Mouse (Mus musculus) brain, embryonic 14.5 days (tissue): ENCODE results near the gene Prr19. TPM values are rescaled to one million over a fixed set of nuclear protein-coding genes. Genes with fewer than 3 reads are reported as not detected.

Experiments used
- DNase-seq: peaks from one replicate; pipeline ENCODE4 v3.0.0-alpha.2; 2011; ENCODE audit warnings: low read depth
- CTCF ChIP-seq: fragments of 200-500 bp; IDR thresholded peaks from 2 replicates; pipeline ENCODE4 v1.5.1; 2012; ENCODE audit warnings: inconsistent platforms, mild to moderate bottlenecking, moderate library complexity, borderline replicate concordance; ENCODE audit not compliant: insufficient read depth, insufficient read length; ENCODE audit errors: extremely low read depth
- POLR2A ChIP-seq: fragments of 200-500 bp; IDR thresholded peaks from 2 replicates; pipeline ENCODE4 v1.6.1; 2012; ENCODE audit warnings: mild to moderate bottlenecking, inconsistent platforms, borderline replicate concordance; ENCODE audit not compliant: poor library complexity, insufficient read depth, insufficient read length, severe bottlenecking; ENCODE audit errors: extremely low read depth
- polyA plus RNA-seq: library from polyadenylated mRNA; depleted of rRNA; stranded (reverse); fragments of >200 nt; gene quantifications from 2 replicates; pipeline ENCODE4 v1.2.3, GENCODE M21; 2012

The Prr19 gene
- polyA plus RNA-seq, 1 experiment = 2.8 TPM

- DNase-seq = no peak
- TF ChIP-seq CTCF (0 out of 2 replicates have a peak, but pooled peaks have one; percentile 10), POLR2A (no peak)
Observed at GRCm38 (mm10) chr7:25286989-25287388, 14.2 kb upstream of the Prr19 start.

GRCm38 (mm10) chr7:25288011-25288410, 13.2 kb upstream of the Prr19 start:
- DNase-seq = no peak
- TF ChIP-seq CTCF (no peak), POLR2A (no peak)

DNA sequence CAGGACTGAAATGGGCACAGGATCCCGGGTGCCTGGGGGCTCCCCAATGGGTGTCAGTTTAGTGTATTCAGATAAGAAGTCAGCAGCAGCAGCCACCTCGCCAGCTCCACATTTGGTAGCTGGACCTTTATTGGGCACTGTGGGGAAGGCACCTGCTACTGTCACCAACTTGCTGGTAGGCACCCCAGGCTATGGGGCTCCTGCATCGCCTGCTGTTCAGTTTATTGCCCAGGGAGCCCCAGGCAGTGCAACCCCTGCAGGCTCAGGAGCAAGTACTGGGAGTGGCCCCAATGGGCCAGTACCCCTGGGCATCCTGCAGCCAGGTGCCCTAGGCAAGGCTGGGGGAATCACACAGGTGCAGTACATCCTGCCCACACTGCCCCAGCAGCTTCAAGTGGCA, 12.5 kb upstream of the Prr19 start:
- no peak for TF ChIP-seq CTCF
- no peak for TF ChIP-seq POLR2A
- no peak for DNase-seq

GRCm38 (mm10) chr7:25289925-25290324, 11.3 kb upstream of the Prr19 start:
- no peak for DNase-seq
- no peak for TF ChIP-seq POLR2A
- no peak for TF ChIP-seq CTCF

- no peak for TF ChIP-seq POLR2A
- TF ChIP-seq CTCF = no peak
Observed at GRCm38 (mm10) chr7:25290463-25290862, 10.7 kb upstream of the Prr19 start.

GRCm38 (mm10) chr7:25290911-25291310, 10.3 kb upstream of the Prr19 start:
- DNase-seq = peak; percentile 56
- TF ChIP-seq CTCF (no peak), POLR2A (no peak)

More at GRCm38 (mm10) chr7:25290463-25290862, 10.7 kb upstream of the Prr19 start:
- no peak for DNase-seq

DNA sequence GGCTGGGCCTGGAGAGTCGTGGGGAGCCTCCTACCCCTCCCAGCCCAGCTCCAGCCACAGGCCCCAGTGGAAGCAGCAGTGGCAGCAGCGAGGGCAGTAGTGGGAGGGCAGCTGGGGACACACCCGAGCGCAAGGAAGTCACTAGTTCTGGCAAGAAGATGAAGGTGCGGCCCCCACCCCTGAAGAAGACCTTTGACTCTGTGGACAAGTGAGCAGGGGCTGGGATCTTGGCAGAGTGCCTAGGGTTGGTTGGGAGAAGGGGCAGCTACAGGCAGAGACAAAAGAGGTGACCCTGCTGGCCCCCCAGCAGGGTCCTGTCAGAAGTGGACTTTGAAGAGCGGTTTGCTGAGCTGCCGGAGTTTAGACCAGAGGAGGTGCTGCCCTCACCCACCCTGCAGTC, 9.1 kb upstream of the Prr19 start:
- TF ChIP-seq CTCF = no peak
- no peak for TF ChIP-seq POLR2A
- DNase-seq = no peak

DNA sequence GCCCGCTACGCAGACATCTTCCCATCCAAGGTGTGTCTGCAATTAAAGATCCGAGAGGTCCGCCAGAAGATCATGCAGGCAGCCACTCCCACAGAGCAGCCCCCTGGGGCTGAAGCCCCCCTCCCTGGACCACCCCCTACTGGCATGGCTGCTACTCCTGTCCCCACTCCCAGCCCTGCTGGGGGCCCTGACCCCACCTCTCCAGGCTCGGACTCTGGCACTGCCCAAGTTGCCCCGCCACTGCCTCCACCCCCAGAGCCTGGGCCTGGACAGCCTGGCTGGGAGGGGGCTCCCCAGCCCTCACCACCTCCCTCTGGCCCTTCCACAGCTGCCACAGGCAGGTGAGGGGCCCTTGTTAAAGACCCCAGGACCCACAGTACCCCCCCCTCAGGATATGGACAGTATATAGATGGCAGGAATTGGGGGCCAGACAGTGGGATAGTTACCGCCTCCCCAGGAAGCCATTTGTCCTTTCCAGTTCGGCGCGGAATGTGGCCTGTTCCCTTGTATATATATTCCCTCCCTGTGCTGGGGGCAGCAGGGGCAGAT, 7.9 kb upstream of the Prr19 start:
- DNase-seq = no peak

DNA sequence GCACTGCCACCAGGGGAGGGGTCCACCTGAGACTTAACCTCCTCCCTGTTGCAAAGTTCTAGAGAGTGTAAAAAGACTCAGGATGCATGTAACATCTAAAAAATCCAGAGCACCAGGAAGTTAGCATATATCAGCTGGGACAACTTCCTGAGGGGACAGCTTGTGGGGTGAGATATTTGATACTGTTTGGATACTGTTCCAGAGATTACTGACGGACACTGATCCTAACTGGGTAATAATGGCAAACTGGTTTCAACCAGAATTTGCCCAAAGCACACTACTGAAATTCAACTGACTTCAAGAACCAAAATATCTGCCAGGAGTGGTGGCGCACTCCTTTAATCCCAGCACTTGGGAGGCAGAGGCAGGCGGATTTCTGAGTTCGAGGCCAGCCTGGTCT, 6.7 kb upstream of the Prr19 start:
- DNase-seq = no peak
- no peak for TF ChIP-seq CTCF
- no peak for TF ChIP-seq POLR2A

More for the DNA sequence above, 7.9 kb upstream of the Prr19 start:
- TF ChIP-seq POLR2A (no peak), CTCF (no peak)

DNA sequence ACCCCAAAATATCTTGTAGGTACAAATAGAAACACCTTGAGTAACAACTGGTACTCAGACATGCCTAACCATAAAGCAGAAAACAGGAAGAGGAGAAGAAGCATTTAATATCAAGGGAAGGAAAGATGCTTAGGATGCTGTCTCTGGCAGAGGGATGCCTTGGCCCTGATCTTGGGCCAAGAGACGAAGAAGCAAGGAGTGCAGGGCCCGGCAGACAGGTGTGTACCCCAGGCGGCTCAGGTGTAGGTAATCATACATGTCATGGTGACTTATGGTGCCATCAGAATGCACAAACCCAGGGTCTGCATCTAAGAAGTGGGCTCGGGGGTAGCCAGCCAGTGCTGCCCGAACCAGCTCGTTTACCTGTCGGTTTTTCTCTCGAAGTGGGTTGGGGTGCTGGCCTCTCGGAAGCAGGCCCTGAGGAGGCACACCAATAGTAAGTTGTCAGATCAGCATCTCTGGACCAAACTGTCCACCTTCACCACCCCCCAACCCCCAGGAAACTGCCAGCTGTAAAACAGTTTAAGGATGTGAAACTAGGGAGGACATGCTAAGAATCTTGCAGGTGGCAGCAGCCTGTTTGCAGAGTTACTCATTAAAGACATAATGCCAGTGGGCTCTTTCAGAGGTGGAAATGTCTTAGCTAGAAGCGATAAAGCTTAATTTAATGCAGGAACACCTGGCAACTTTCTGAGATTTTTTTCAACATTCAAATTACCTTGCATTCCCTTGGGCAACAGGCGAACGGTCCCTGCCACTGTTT, 6.1 kb upstream of the Prr19 start:
- TF ChIP-seq CTCF (no peak), POLR2A (no peak)
- no peak for DNase-seq

GRCm38 (mm10) chr7:25296945-25297453, 4.2 kb upstream of the Prr19 start:
- DNase-seq = peak; percentile 68
- TF ChIP-seq POLR2A (no peak), CTCF (no peak)
